28 mouse cellular contexts compared by ENCODE assay signal in genomic region chr8:105309142-105309847, GRCm38 (mm10). TPM values are rescaled to one million over a fixed set of nuclear protein-coding genes. Genes with fewer than 3 reads are reported as not detected.
DNase-seq lines count a peak whose midpoint lies in the region; ATAC-seq and TF ChIP-seq lines count a peak whose summit lies in the region.
"Had no signal": no experiment of that assay in that cellular context is flagged by ENCODE, and none has a peak within 500 bp of the region (broad histone marks: within the 10 kb centered on the region; RNA-seq: fewer than 3 reads in every experiment).

No protein-coding gene starts in this region.

- peaks cover 15% of the 10 kb centered on the region for H3K36me3 ChIP-seq in midbrain, embryonic 11.5 days (ENCODE audit: control insufficient read depth, insufficient read depth, low read length)
- H3K36me3 ChIP-seq in midbrain, embryonic 15.5 days (replicated peaks), result peaks cover 33% of the 10 kb centered on the region; the same call in 1 of the 2 replicates
- H3K36me3 ChIP-seq in hindbrain, postnatal 0 days (ENCODE audit: insufficient read depth, low read length), result peaks cover 45% of the 10 kb centered on the region

- ATAC-seq in midbrain, embryonic 11.5 days (ENCODE audit: low FRiP score), result no peak
- ATAC-seq in midbrain, embryonic 15.5 days (replicated peaks), result no peak
- no peak for ATAC-seq in hindbrain, postnatal 0 days
- ATAC-seq: activated CD4-positive, CD25-positive, alpha-beta regulatory T cell, adult 4 months; forebrain, embryonic 13.5 days; intestine, postnatal 0 days; midbrain, embryonic 16.5 days had no signal

- DNase-seq in midbrain, embryonic 11.5 days (ENCODE audit: low spot score, missing footprints), result peak; percentile 44
- DNase-seq in cerebellum, adult 18-20 months, result peak; percentile 93 to 95
- peak; percentile 98 for DNase-seq in cerebellum, adult 9-11 months
- DNase-seq in urinary bladder, postnatal 25 days (ENCODE audit: low spot score), result no peak
- DNase-seq in adrenal gland, postnatal 25 days, result no peak
- DNase-seq in hindbrain, postnatal 0 days (ENCODE audit: low spot score), result no peak
- DNase-seq: adrenal gland, adult 2 months; B cell, adult 2 months; gastrocnemius, postnatal 25 days; heart, adult 18-20 months; heart, postnatal 4 days; kidney, adult 9 months; kidney, postnatal 10 days; layer of hippocampus, postnatal 36 days; liver; lung, adult 2 months; lung, postnatal 10 days; thymus, postnatal 14 days had no signal

- TF ChIP-seq CTCF in hindbrain, postnatal 0 days (IDR thresholded peaks at IDR 0.05; ENCODE audit: low read depth), result no peak

- 86% methylated on average over 15 of the region's 15 CpGs for WGBS in midbrain, embryonic 11.5 days
- 81% methylated on average over 15 of the region's 15 CpGs for WGBS in midbrain, embryonic 15.5 days
- WGBS in hindbrain, postnatal 0 days, result 83% methylated on average over 15 of the region's 15 CpGs

- H3K4me3 ChIP-seq in midbrain, embryonic 11.5 days (ENCODE audit: low read depth, low read length), result no peak overlapping the region
- H3K4me3 ChIP-seq in midbrain, embryonic 15.5 days, result no peak overlapping the region
- no peak overlapping the region for H3K4me3 ChIP-seq in hindbrain, postnatal 0 days (ENCODE audit: low read length)
- H3K4me3 ChIP-seq: erythroblast, embryonic 14.5 days; forebrain, embryonic 13.5 days; heart, embryonic 12.5 days; hindbrain, embryonic 13.5 days; neural tube, embryonic 13.5 days had no signal

- H3K27ac ChIP-seq in midbrain, embryonic 11.5 days (ENCODE audit: low read depth, low read length), result no peak overlapping the region
- no peak overlapping the region for H3K27ac ChIP-seq in midbrain, embryonic 15.5 days
- H3K27ac ChIP-seq in hindbrain, postnatal 0 days, result no peak overlapping the region
- H3K27ac ChIP-seq: forebrain, embryonic 13.5 days; hindbrain, embryonic 13.5 days; liver, embryonic 14.5 days; neural tube, embryonic 13.5 days had no signal

- H3K9ac ChIP-seq in midbrain, embryonic 11.5 days (ENCODE audit: low read length), result no peak overlapping the region
- H3K9ac ChIP-seq in midbrain, embryonic 15.5 days, result no peak overlapping the region
- H3K9ac ChIP-seq in hindbrain, postnatal 0 days (replicated peaks; ENCODE audit: low read length), result no peak overlapping the region
- H3K9ac ChIP-seq: forebrain, embryonic 13.5 days; heart, embryonic 12.5 days; hindbrain, embryonic 13.5 days; liver, embryonic 14.5 days; neural tube, embryonic 13.5 days had no signal

- H3K9me3 ChIP-seq in midbrain, embryonic 11.5 days (ENCODE audit: control insufficient read depth, low read length), result no peaks in the 10 kb centered on the region
- H3K9me3 ChIP-seq in midbrain, embryonic 15.5 days, result no peaks in the 10 kb centered on the region
- no peaks in the 10 kb centered on the region for H3K9me3 ChIP-seq in hindbrain, postnatal 0 days (ENCODE audit: low read length)
- H3K9me3 ChIP-seq: forebrain, embryonic 13.5 days; heart, embryonic 12.5 days; hindbrain, embryonic 13.5 days; neural tube, embryonic 13.5 days had no signal

- peaks cover 8% of the 10 kb centered on the region for H3K4me1 ChIP-seq in midbrain, embryonic 11.5 days (ENCODE audit: control insufficient read depth, insufficient read depth, low read length)
- peaks cover 11% of the 10 kb centered on the region for H3K4me1 ChIP-seq in midbrain, embryonic 15.5 days
- H3K4me1 ChIP-seq in hindbrain, postnatal 0 days (ENCODE audit: insufficient read depth, low read length), result peaks cover 14% of the 10 kb centered on the region

- no peak overlapping the region for H3K4me2 ChIP-seq in midbrain, embryonic 11.5 days
- H3K4me2 ChIP-seq in midbrain, embryonic 15.5 days, result no peak overlapping the region
- H3K4me2 ChIP-seq in hindbrain, postnatal 0 days (ENCODE audit: low read depth, low read length), result no peak overlapping the region
- H3K4me2 ChIP-seq: forebrain, embryonic 13.5 days; heart, embryonic 12.5 days; hindbrain, embryonic 13.5 days; neural tube, embryonic 13.5 days had no signal

- no peaks in the 10 kb centered on the region for H3K27me3 ChIP-seq in midbrain, embryonic 11.5 days (ENCODE audit: control insufficient read depth, insufficient read depth, low read length)
- H3K27me3 ChIP-seq in midbrain, embryonic 15.5 days (replicated peaks), result no peaks in the 10 kb centered on the region
- no peaks in the 10 kb centered on the region for H3K27me3 ChIP-seq in hindbrain, postnatal 0 days (ENCODE audit: insufficient read depth, low read length)
- H3K27me3 ChIP-seq: forebrain, embryonic 13.5 days; heart, embryonic 12.5 days; hindbrain, embryonic 13.5 days; neural tube, embryonic 13.5 days had no signal

RNA-seq across cellular contexts. Expression of gene Elmo3, which starts 3.9 kb away (rescaled TPM):
- polyA plus RNA-seq in midbrain, embryonic 11.5 days (2014; fragmentation: Nextera tagmentation; extraction: Ambion mirVana), result 0.81 and 1.8 TPM in 2 replicates
- polyA plus RNA-seq in midbrain, embryonic 15.5 days (2015; fragmentation: Nextera tagmentation; extraction: Ambion mirVana), result 1.1 and 1.3 TPM in 2 replicates
- 3.9 and 9.8 TPM in 2 replicates for total RNA-seq in adrenal gland, postnatal 25 days (2021)
- total RNA-seq in hindbrain, postnatal 0 days (2014; rRNA removed), result 1.2 and 1.5 TPM in 2 replicates
- polyA plus RNA-seq in hindbrain, postnatal 0 days (2015; fragmentation: Nextera tagmentation; extraction: Ambion mirVana), result 1.6 and 1.7 TPM in 2 replicates

RNA-seq across cellular contexts. Expression of gene E2f4, which starts 11.8 kb away (rescaled TPM):
- 94.9 and 101 TPM in 2 replicates for polyA plus RNA-seq in midbrain, embryonic 11.5 days (2014; fragmentation: Nextera tagmentation; extraction: Ambion mirVana)
- 45.3 and 48.9 TPM in 2 replicates for polyA plus RNA-seq in midbrain, embryonic 15.5 days (2015; fragmentation: Nextera tagmentation; extraction: Ambion mirVana)
- 44.1 and 45.5 TPM in 2 replicates for total RNA-seq in adrenal gland, postnatal 25 days (2021)
- total RNA-seq in hindbrain, postnatal 0 days (2014; rRNA removed), result 39.2 and 44.8 TPM in 2 replicates
- polyA plus RNA-seq in hindbrain, postnatal 0 days (2015; fragmentation: Nextera tagmentation; extraction: Ambion mirVana), result 25.6 and 28.3 TPM in 2 replicates

RNA-seq across cellular contexts. Expression of gene Exoc3l, which starts 13.4 kb away (rescaled TPM):
- polyA plus RNA-seq in midbrain, embryonic 11.5 days (2014; fragmentation: Nextera tagmentation; extraction: Ambion mirVana), result 6.4 and 8.6 TPM in 2 replicates
- 11.8 and 12.7 TPM in 2 replicates for polyA plus RNA-seq in midbrain, embryonic 15.5 days (2015; fragmentation: Nextera tagmentation; extraction: Ambion mirVana)
- total RNA-seq in adrenal gland, postnatal 25 days (2021), result 28.1 and 32.0 TPM in 2 replicates
- total RNA-seq in hindbrain, postnatal 0 days (2014; rRNA removed), result 2.4 and 8.2 TPM in 2 replicates
- polyA plus RNA-seq in hindbrain, postnatal 0 days (2015; fragmentation: Nextera tagmentation; extraction: Ambion mirVana), result 5.9 and 8.0 TPM in 2 replicates

RNA-seq across cellular contexts. Expression of gene Lrrc29, which starts 16.8 kb away (rescaled TPM):
- 0.91 and 1.1 TPM in 2 replicates for polyA plus RNA-seq in midbrain, embryonic 11.5 days (2014; fragmentation: Nextera tagmentation; extraction: Ambion mirVana)
- 0.68 and 1.1 TPM in 2 replicates for polyA plus RNA-seq in midbrain, embryonic 15.5 days (2015; fragmentation: Nextera tagmentation; extraction: Ambion mirVana)
- 4.9 and 7.4 TPM in 2 replicates for total RNA-seq in adrenal gland, postnatal 25 days (2021)
- 1.9 and 5.2 TPM in 2 replicates for total RNA-seq in hindbrain, postnatal 0 days (2014; rRNA removed)
- polyA plus RNA-seq in hindbrain, postnatal 0 days (2015; fragmentation: Nextera tagmentation; extraction: Ambion mirVana), result 3.1 and 4.1 TPM in 2 replicates

RNA-seq across cellular contexts. Expression of gene Tmem208, which starts 16.9 kb away (rescaled TPM):
- 87.6 and 91.4 TPM in 2 replicates for polyA plus RNA-seq in midbrain, embryonic 11.5 days (2014; fragmentation: Nextera tagmentation; extraction: Ambion mirVana)
- 130 and 139 TPM in 2 replicates for polyA plus RNA-seq in midbrain, embryonic 15.5 days (2015; fragmentation: Nextera tagmentation; extraction: Ambion mirVana)
- total RNA-seq in adrenal gland, postnatal 25 days (2021), result 61.4 and 66.9 TPM in 2 replicates
- 72.1 and 101 TPM in 2 replicates for total RNA-seq in hindbrain, postnatal 0 days (2014; rRNA removed)
- 138 and 143 TPM in 2 replicates for polyA plus RNA-seq in hindbrain, postnatal 0 days (2015; fragmentation: Nextera tagmentation; extraction: Ambion mirVana)

Comparison
In these comparisons a context has a peak if more than half of its experiments do, and no peak if none do; other contexts are left out.
1. DNase-seq: peak in midbrain, embryonic 11.5 days (single experiment), cerebellum, adult 18-20 months (2 of 2) and cerebellum, adult 9-11 months (single experiment); none in urinary bladder, postnatal 25 days (single experiment), adrenal gland, postnatal 25 days (single experiment) and hindbrain, postnatal 0 days (single experiment).